7 mouse cellular contexts compared by ENCODE assay signal in genomic region chr15:11994006-11994405, GRCm38 (mm10). TPM values are rescaled to one million over a fixed set of nuclear protein-coding genes. Genes with fewer than 3 reads are reported as not detected.
DNase-seq lines count a peak whose midpoint lies in the region; ATAC-seq lines count a peak whose summit lies in the region.

No protein-coding gene starts in this region.

- no peak for DNase-seq in lung, adult 18-20 months
- no peak for DNase-seq in spleen, adult 12 weeks (ENCODE audit: low spot score)
- no peak for DNase-seq in Muller cell, postnatal 12 days (ENCODE audit: inconsistent ontology term)

- H3K4me1 ChIP-seq in lung, embryonic 15.5 days: peaks cover 22% of the 10 kb centered on the region; the same call in 1 of the 2 replicates
- H3K4me1 ChIP-seq in forebrain, embryonic 13.5 days: peaks cover 19% of the 10 kb centered on the region
- H3K4me1 ChIP-seq in limb, embryonic 15.5 days: peaks cover 23% of the 10 kb centered on the region
- peaks cover 3% of the 10 kb centered on the region; the same call in 1 of the 2 replicates for H3K4me1 ChIP-seq in stomach, embryonic 15.5 days

- no peaks in the 10 kb centered on the region for H3K9me3 ChIP-seq in lung, embryonic 15.5 days
- H3K9me3 ChIP-seq in forebrain, embryonic 13.5 days (replicated peaks): no peaks in the 10 kb centered on the region
- H3K9me3 ChIP-seq in limb, embryonic 15.5 days: no peaks in the 10 kb centered on the region
- H3K9me3 ChIP-seq in stomach, embryonic 15.5 days: no peaks in the 10 kb centered on the region

- H3K36me3 ChIP-seq in lung, embryonic 15.5 days: peaks cover 30% of the 10 kb centered on the region
- peaks cover 29% of the 10 kb centered on the region for H3K36me3 ChIP-seq in forebrain, embryonic 13.5 days (ENCODE audit: poor library complexity, severe bottlenecking)
- peaks cover 26% of the 10 kb centered on the region for H3K36me3 ChIP-seq in limb, embryonic 15.5 days
- peaks cover 12% of the 10 kb centered on the region for H3K36me3 ChIP-seq in stomach, embryonic 15.5 days

- 41% methylated on average over 2 of the region's 2 CpGs for WGBS in lung, embryonic 15.5 days
- 83% methylated on average over 2 of the region's 2 CpGs for WGBS in forebrain, embryonic 13.5 days
- 31% methylated on average over 2 of the region's 2 CpGs for WGBS in limb, embryonic 15.5 days
- 69% methylated on average over 2 of the region's 2 CpGs for WGBS in stomach, embryonic 15.5 days

- H3K4me3 ChIP-seq in lung, embryonic 15.5 days: peak overlapping the region; percentile 98; the same call in 1 of the 2 replicates
- peak overlapping the region; percentile 93 for H3K4me3 ChIP-seq in forebrain, embryonic 13.5 days
- peak overlapping the region; percentile 100 for H3K4me3 ChIP-seq in limb, embryonic 15.5 days
- 0 out of 2 replicates have a peak overlapping the region, but pooled peaks have one; percentile 4 for H3K4me3 ChIP-seq in stomach, embryonic 15.5 days (replicated peaks)

- H3K27me3 ChIP-seq in lung, embryonic 15.5 days: no peaks in the 10 kb centered on the region
- no peaks in the 10 kb centered on the region for H3K27me3 ChIP-seq in forebrain, embryonic 13.5 days
- no peaks in the 10 kb centered on the region for H3K27me3 ChIP-seq in limb, embryonic 15.5 days
- no peaks in the 10 kb centered on the region for H3K27me3 ChIP-seq in stomach, embryonic 15.5 days (replicated peaks)

- H3K27ac ChIP-seq in lung, embryonic 15.5 days: no peak overlapping the region
- no peak overlapping the region for H3K27ac ChIP-seq in forebrain, embryonic 13.5 days
- H3K27ac ChIP-seq in limb, embryonic 15.5 days: no peak overlapping the region
- no peak overlapping the region for H3K27ac ChIP-seq in stomach, embryonic 15.5 days

- ATAC-seq in lung, embryonic 15.5 days (ENCODE audit: borderline replicate concordance, extremely low read depth, low FRiP score, low TSS enrichment): no peak
- no peak for ATAC-seq in forebrain, embryonic 13.5 days
- ATAC-seq in limb, embryonic 15.5 days (ENCODE audit: insufficient number of reproducible peaks, low FRiP score, low TSS enrichment, low read depth): no peak
- ATAC-seq in stomach, embryonic 15.5 days (ENCODE audit: insufficient read depth, low FRiP score, low read depth): no peak

- H3K9ac ChIP-seq in lung, embryonic 15.5 days: peak overlapping the region; percentile 94; the same call in 1 of the 2 replicates
- H3K9ac ChIP-seq in forebrain, embryonic 13.5 days: peak overlapping the region; percentile 92; the same call in 1 of the 2 replicates
- H3K9ac ChIP-seq in limb, embryonic 15.5 days: no peak overlapping the region
- no peak overlapping the region for H3K9ac ChIP-seq in stomach, embryonic 15.5 days

- H3K4me2 ChIP-seq in lung, embryonic 15.5 days: peak overlapping the region; percentile 58
- H3K4me2 ChIP-seq in forebrain, embryonic 13.5 days: peak overlapping the region; percentile 85
- H3K4me2 ChIP-seq in limb, embryonic 15.5 days: peak overlapping the region; percentile 50
- H3K4me2 ChIP-seq in stomach, embryonic 15.5 days: peak overlapping the region; percentile 70

RNA-seq across cellular contexts. Expression of gene Sub1, which starts 2.8 kb away (rescaled TPM):
- polyA plus RNA-seq in lung, embryonic 15.5 days (2015; fragmentation: Nextera tagmentation; extraction: Ambion mirVana): 644 and 703 TPM in 2 replicates
- 555 and 645 TPM in 2 replicates for polyA plus RNA-seq in forebrain, embryonic 13.5 days (2015; fragmentation: Nextera tagmentation; extraction: Ambion mirVana)
- 659 and 669 TPM in 2 replicates for polyA plus RNA-seq in limb, embryonic 15.5 days (2015; fragmentation: Nextera tagmentation; extraction: Ambion mirVana)
- polyA plus RNA-seq in stomach, embryonic 15.5 days (2015; fragmentation: Nextera tagmentation; extraction: Ambion mirVana): 645 and 665 TPM in 2 replicates

Comparison
In these comparisons a context has a peak if more than half of its experiments do, and no peak if none do; other contexts are left out.
1. H3K4me3 ChIP-seq: peak in every context shown above with its lines; median percentile 100 in limb, embryonic 15.5 days; 98 in lung, embryonic 15.5 days; 93 in forebrain, embryonic 13.5 days; 4 in stomach, embryonic 15.5 days.
2. H3K9ac ChIP-seq: peak in lung, embryonic 15.5 days (single experiment) and forebrain, embryonic 13.5 days (single experiment); none in limb, embryonic 15.5 days (single experiment) and stomach, embryonic 15.5 days (single experiment).
3. Peak in every context shown above with its lines, with median percentiles within 50 percentile points of each other: H3K4me2 ChIP-seq.